Mouse (Mus musculus) small intestine, adult 2 months (tissue): Measurements from ENCODE around the gene Lmx1a.

Experiments used
- CTCF ChIP-seq: fragments of 200-500 bp; IDR thresholded peaks from 2 replicates; pipeline ENCODE4 v1.5.1; 2012; ENCODE audit warnings: low read depth, mild to moderate bottlenecking, control low read depth, inconsistent platforms, low read length, moderate library complexity, mixed read lengths; ENCODE audit not compliant: insufficient replicate concordance, insufficient read length; ENCODE audit errors: extremely low read depth
- POLR2A ChIP-seq: fragments of 200-500 bp; IDR thresholded peaks from 2 replicates; pipeline ENCODE4 v1.6.1; 2012; ENCODE audit warnings: low read depth, mild to moderate bottlenecking, control low read depth, inconsistent platforms, low read length, moderate library complexity

- TF ChIP-seq CTCF, result no peak
- no peak for TF ChIP-seq POLR2A
Measured at GRCm38 (mm10) chr1:167830291-167830690, 141.3 kb downstream of the Lmx1a start.
